Comparison of ENCODE assay signal across 17 mouse cellular contexts in genomic region chr19:17603322-17603721, GRCm38 (mm10).
DNase-seq lines count a peak whose midpoint lies in the region; ATAC-seq and TF ChIP-seq lines count a peak whose summit lies in the region.
"Had no signal": no experiment of that assay in that cellular context is flagged by ENCODE, and none has a peak within 500 bp of the region (broad histone marks: within the 10 kb centered on the region; RNA-seq: fewer than 3 reads in every experiment).

No protein-coding gene starts in this region.

- ATAC-seq in embryonic facial prominence, embryonic 14.5 days (ENCODE audit: low read depth): no peak
- ATAC-seq in midbrain, embryonic 11.5 days (ENCODE audit: low FRiP score): no peak
- ATAC-seq in midbrain, embryonic 13.5 days: no peak
- ATAC-seq: lung, postnatal 0 days; midbrain, embryonic 15.5 days had no signal

- H3K36me3 ChIP-seq in embryonic facial prominence, embryonic 14.5 days (ENCODE audit: control insufficient read depth, insufficient read depth, low read length): no peaks in the 10 kb centered on the region
- H3K36me3 ChIP-seq in embryonic facial prominence, embryonic 10.5 days (replicated peaks): no peaks in the 10 kb centered on the region
- no peaks in the 10 kb centered on the region for H3K36me3 ChIP-seq in midbrain, embryonic 11.5 days (ENCODE audit: control insufficient read depth, insufficient read depth, low read length)
- no peaks in the 10 kb centered on the region for H3K36me3 ChIP-seq in midbrain, embryonic 13.5 days
- no peaks in the 10 kb centered on the region for H3K36me3 ChIP-seq in heart, adult 2 months (ENCODE audit: control insufficient read depth, insufficient read depth, low read length)
- H3K36me3 ChIP-seq: embryonic facial prominence, embryonic 13.5 days; kidney, embryonic 15.5 days; liver, embryonic 13.5 days; midbrain, embryonic 15.5 days had no signal

- intact Hi-C loops in heart, adult 2 months (cut with DNase I): no loop called here

- H3K9ac ChIP-seq in embryonic facial prominence, embryonic 14.5 days (ENCODE audit: low read depth, low read length): no peak overlapping the region
- no peak overlapping the region for H3K9ac ChIP-seq in midbrain, embryonic 11.5 days (ENCODE audit: low read length)
- no peak overlapping the region for H3K9ac ChIP-seq in midbrain, embryonic 13.5 days (replicated peaks)
- H3K9ac ChIP-seq in heart, adult 2 months (ENCODE audit: low read depth, low read length): no peak overlapping the region
- H3K9ac ChIP-seq: embryonic facial prominence, embryonic 13.5 days; kidney, embryonic 15.5 days; liver, embryonic 13.5 days; midbrain, embryonic 15.5 days had no signal

- TF ChIP-seq CTCF in heart, adult 2 months (IDR thresholded peaks at IDR 0.05): no peak

- H3K9me3 ChIP-seq in embryonic facial prominence, embryonic 14.5 days (ENCODE audit: control insufficient read depth, low read length): no peaks in the 10 kb centered on the region
- H3K9me3 ChIP-seq in embryonic facial prominence, embryonic 10.5 days: no peaks in the 10 kb centered on the region
- H3K9me3 ChIP-seq in midbrain, embryonic 11.5 days (ENCODE audit: control insufficient read depth, low read length): no peaks in the 10 kb centered on the region
- no peaks in the 10 kb centered on the region for H3K9me3 ChIP-seq in midbrain, embryonic 13.5 days
- H3K9me3 ChIP-seq: embryonic facial prominence, embryonic 13.5 days; kidney, embryonic 15.5 days; liver, embryonic 13.5 days; midbrain, embryonic 15.5 days had no signal

- peak; percentile 11 for DNase-seq in embryonic facial prominence, embryonic 14.5 days (ENCODE audit: low spot score)
- DNase-seq in embryonic facial prominence, embryonic 10.5 days (ENCODE audit: low spot score): no peak
- DNase-seq in midbrain, embryonic 11.5 days (ENCODE audit: low spot score, missing footprints): peak; percentile 54
- DNase-seq in layer of hippocampus, adult 11-12 months (ENCODE audit: low spot score): peak; percentile 52
- peak; percentile 18 to 26 for DNase-seq in layer of hippocampus, postnatal 25 days (ENCODE audit: extremely low spot score in 1 of 2, low spot score in 1 of 2)
- no peak for DNase-seq in heart, adult 2 months
- DNase-seq: adrenal gland, adult 2 months; cerebellum, adult 11 months; liver, embryonic 13.5 days; right cerebral cortex, postnatal 14 days had no signal

- WGBS in embryonic facial prominence, embryonic 14.5 days: 43% methylated on average over 3 of the region's 3 CpGs
- WGBS in embryonic facial prominence, embryonic 10.5 days: 64% methylated on average over 3 of the region's 3 CpGs
- WGBS in midbrain, embryonic 11.5 days: 74% methylated on average over 3 of the region's 3 CpGs
- WGBS in midbrain, embryonic 13.5 days: 80% methylated on average over 3 of the region's 3 CpGs
- 67% methylated on average over 3 of the region's 3 CpGs for WGBS in heart, adult 2 months

- no peaks in the 10 kb centered on the region for H3K27me3 ChIP-seq in embryonic facial prominence, embryonic 14.5 days (replicated peaks; ENCODE audit: control insufficient read depth, insufficient read depth, low read length)
- no peaks in the 10 kb centered on the region for H3K27me3 ChIP-seq in embryonic facial prominence, embryonic 10.5 days (replicated peaks; ENCODE audit: low read depth, poor library complexity, severe bottlenecking)
- H3K27me3 ChIP-seq in midbrain, embryonic 11.5 days (ENCODE audit: control insufficient read depth, insufficient read depth, low read length): no peaks in the 10 kb centered on the region
- H3K27me3 ChIP-seq in midbrain, embryonic 13.5 days: no peaks in the 10 kb centered on the region
- no peaks in the 10 kb centered on the region for H3K27me3 ChIP-seq in heart, adult 2 months (ENCODE audit: control insufficient read depth, insufficient read depth, low read length)
- H3K27me3 ChIP-seq: CH12.LX; embryonic facial prominence, embryonic 13.5 days; kidney, embryonic 15.5 days; liver, embryonic 13.5 days; midbrain, embryonic 15.5 days had no signal

- no peak overlapping the region for H3K4me2 ChIP-seq in embryonic facial prominence, embryonic 14.5 days (ENCODE audit: low read depth, low read length)
- no peak overlapping the region for H3K4me2 ChIP-seq in midbrain, embryonic 11.5 days
- no peak overlapping the region for H3K4me2 ChIP-seq in midbrain, embryonic 13.5 days (replicated peaks)
- H3K4me2 ChIP-seq: embryonic facial prominence, embryonic 13.5 days; kidney, embryonic 15.5 days; liver, embryonic 13.5 days; midbrain, embryonic 15.5 days had no signal

- TF ChIP-seq EP300 in heart, adult 2 months (IDR thresholded peaks at IDR 0.05; ENCODE audit: insufficient read depth, low read depth, low read length): no peak

- no peaks in the 10 kb centered on the region for H3K4me1 ChIP-seq in embryonic facial prominence, embryonic 14.5 days (ENCODE audit: control insufficient read depth, insufficient read depth, low read length)
- H3K4me1 ChIP-seq in embryonic facial prominence, embryonic 10.5 days: no peaks in the 10 kb centered on the region
- H3K4me1 ChIP-seq in midbrain, embryonic 11.5 days (ENCODE audit: control insufficient read depth, insufficient read depth, low read length): no peaks in the 10 kb centered on the region
- no peaks in the 10 kb centered on the region; the same call in 1 of the 2 replicates for H3K4me1 ChIP-seq in midbrain, embryonic 13.5 days (replicated peaks)
- H3K4me1 ChIP-seq in heart, adult 2 months (ENCODE audit: control insufficient read depth, insufficient read depth, low read length): no peaks in the 10 kb centered on the region
- H3K4me1 ChIP-seq: embryonic facial prominence, embryonic 13.5 days; kidney, embryonic 15.5 days; liver, embryonic 13.5 days; midbrain, embryonic 15.5 days had no signal

- no peak overlapping the region for H3K4me3 ChIP-seq in embryonic facial prominence, embryonic 14.5 days (ENCODE audit: low read depth, low read length)
- no peak overlapping the region for H3K4me3 ChIP-seq in embryonic facial prominence, embryonic 10.5 days
- H3K4me3 ChIP-seq in midbrain, embryonic 11.5 days (ENCODE audit: low read depth, low read length): no peak overlapping the region
- no peak overlapping the region for H3K4me3 ChIP-seq in midbrain, embryonic 13.5 days (replicated peaks)
- H3K4me3 ChIP-seq in heart, adult 2 months: no peak overlapping the region
- H3K4me3 ChIP-seq: embryonic facial prominence, embryonic 13.5 days; kidney, embryonic 15.5 days; liver, embryonic 13.5 days; midbrain, embryonic 15.5 days had no signal

- no peak overlapping the region for H3K27ac ChIP-seq in embryonic facial prominence, embryonic 14.5 days (replicated peaks; ENCODE audit: low read depth, low read length)
- no peak overlapping the region for H3K27ac ChIP-seq in embryonic facial prominence, embryonic 10.5 days (replicated peaks)
- H3K27ac ChIP-seq in midbrain, embryonic 11.5 days (ENCODE audit: low read depth, low read length): no peak overlapping the region
- H3K27ac ChIP-seq in midbrain, embryonic 13.5 days: no peak overlapping the region
- no peak overlapping the region for H3K27ac ChIP-seq in heart, adult 2 months
- H3K27ac ChIP-seq: embryonic facial prominence, embryonic 13.5 days; kidney, embryonic 15.5 days; liver, embryonic 13.5 days; midbrain, embryonic 15.5 days; stomach, postnatal 0 days had no signal

- no peaks in the 10 kb centered on the region for H3K79me2 ChIP-seq in heart, adult 2 months (replicated peaks; ENCODE audit: control insufficient read depth, insufficient read depth, low read length)

- no peak for TF ChIP-seq POLR2A in heart, adult 2 months (IDR thresholded peaks at IDR 0.05; ENCODE audit: insufficient read depth, low read depth, low read length)

Comparison
In these comparisons a context has a peak if more than half of its experiments do, and no peak if none do; other contexts are left out.
1. DNase-seq: peak in embryonic facial prominence, embryonic 14.5 days (single experiment), midbrain, embryonic 11.5 days (single experiment), layer of hippocampus, adult 11-12 months (single experiment) and layer of hippocampus, postnatal 25 days (2 of 2); none in embryonic facial prominence, embryonic 10.5 days (single experiment) and heart, adult 2 months (0 of 2).